Mouse (Mus musculus): Measurements from ENCODE around the gene Diaph3.

Gene Diaph3

GRCm38 (mm10) chr14:87140963-87141486 lies at the start of gene Diaph3:
Gene Diaph3, minus strand, starts transcription at chr14:87141235.
- POLR2A ChIA-PET = interaction anchor here in 2 of 4 experiments (0.6 to 2.3 kb wide), 18 partner anchors 8 to 274 kb away, joined by 3 to 22 read pairs (median 4); no protein-coding TSS in a partner anchor
- CTCF ChIA-PET = no interaction called here

GRCm38 (mm10) chr14:87190685-87191084 lies 49.6 kb upstream of the Diaph3 start:
- ChIA-PET POLR2A (no interaction called here), CTCF (no interaction called here)

- CTCF ChIA-PET = interaction anchor here in 1 of 4 experiments (0.7 kb wide), 1 partner anchor 281 kb away, joined by 3 read pairs; no protein-coding TSS in a partner anchor
- POLR2A ChIA-PET = interaction anchor here in 1 of 4 experiments (1.5 kb wide), 1 partner anchor 14 kb away, joined by 3 read pairs; no protein-coding TSS in a partner anchor
Measured at GRCm38 (mm10) chr14:87171577-87171976, 30.5 kb upstream of the Diaph3 start.

- POLR2A ChIA-PET = no interaction called here
- CTCF ChIA-PET = interaction anchor here in 1 of 4 experiments (0.5 kb wide), 1 partner anchor 374 kb away, joined by 9 read pairs; no protein-coding TSS in a partner anchor
Measured at GRCm38 (mm10) chr14:87169151-87169550, 28.1 kb upstream of the Diaph3 start.

- POLR2A ChIA-PET = interaction anchor here in 1 of 4 experiments (0.7 kb wide), 1 partner anchor 423 kb away, joined by 3 read pairs; no protein-coding TSS in a partner anchor
Measured at GRCm38 (mm10) chr14:87155621-87156238, 14.7 kb upstream of the Diaph3 start.

GRCm38 (mm10) chr14:87149684-87150083 lies 8.6 kb upstream of the Diaph3 start:
- POLR2A ChIA-PET = no interaction called here
- CTCF ChIA-PET = no interaction called here

More at GRCm38 (mm10) chr14:87155621-87156238, 14.7 kb upstream of the Diaph3 start:
- CTCF ChIA-PET = no interaction called here

GRCm38 (mm10) chr14:87146704-87147103 lies 5.7 kb upstream of the Diaph3 start:
- CTCF ChIA-PET = interaction anchor here in 1 of 4 experiments (0.5 kb wide), 1 partner anchor 32 kb away, joined by 3 read pairs; no protein-coding TSS in a partner anchor
- POLR2A ChIA-PET = interaction anchor here in 2 of 4 experiments (0.7 to 1.5 kb wide), 3 partner anchors 15 to 328 kb away, joined by 3 to 4 read pairs (median 3); no protein-coding TSS in a partner anchor

- ChIA-PET CTCF (no interaction called here), POLR2A (interaction anchor here in 2 of 4 experiments (1.1 to 1.5 kb wide), 2 partner anchors 14 to 327 kb away, joined by 3 to 4 read pairs; no protein-coding TSS in a partner anchor)
Measured at GRCm38 (mm10) chr14:87145351-87145750, 4.3 kb upstream of the Diaph3 start.

GRCm38 (mm10) chr14:87141777-87142176 lies 742 bp upstream of the Diaph3 start:
- POLR2A ChIA-PET = interaction anchor here in 2 of 4 experiments (0.6 to 2.3 kb wide), 10 partner anchors 9 to 274 kb away, joined by 3 to 22 read pairs (median 5); no protein-coding TSS in a partner anchor
- CTCF ChIA-PET = no interaction called here

- ChIA-PET POLR2A (interaction anchor here in 2 of 4 experiments (0.6 to 2.3 kb wide), 19 partner anchors 8 to 552 kb away, joined by 3 to 22 read pairs (median 3); no protein-coding TSS in a partner anchor), CTCF (no interaction called here)
Measured at GRCm38 (mm10) chr14:87140327-87140962, 590 bp downstream of the Diaph3 start.

- ChIA-PET CTCF (no interaction called here), POLR2A (interaction anchor here (0.6 to 4.4 kb wide), 7 partner anchors 9 to 88 kb away, joined by 3 to 22 read pairs (median 5); partner anchors contain the start of gene Diaph3 (in 2 of the 4))
Measured at GRCm38 (mm10) chr14:87126076-87126639, 14.9 kb downstream of the Diaph3 start.

- CTCF ChIA-PET = no interaction called here
- POLR2A ChIA-PET = interaction anchor here in 2 of 4 experiments (1.3 to 4.4 kb wide), 5 partner anchors 8 to 37 kb away, joined by 3 to 22 read pairs (median 6); partner anchors contain the start of gene Diaph3 (in 1 of the 2)
Measured at GRCm38 (mm10) chr14:87125492-87125891, 15.5 kb downstream of the Diaph3 start.

- CTCF ChIA-PET = no interaction called here
Measured at GRCm38 (mm10) chr14:87123091-87123490, 17.9 kb downstream of the Diaph3 start.

GRCm38 (mm10) chr14:87121868-87122267 lies 19.2 kb downstream of the Diaph3 start:
- ChIA-PET CTCF (no interaction called here), POLR2A (no interaction called here)

More at GRCm38 (mm10) chr14:87123091-87123490, 17.9 kb downstream of the Diaph3 start:
- POLR2A ChIA-PET = interaction anchor here in 1 of 4 experiments (1.4 to 4.4 kb wide), 2 partner anchors 15 to 17 kb away, joined by 3 to 22 read pairs; partner anchors contain the start of gene Diaph3

- POLR2A ChIA-PET = interaction anchor here in 3 of 4 experiments (0.5 to 1.5 kb wide), 5 partner anchors 19 to 208 kb away, joined by 3 to 5 read pairs (median 4); partner anchors contain the start of gene Diaph3 (in 1 of the 3)
- CTCF ChIA-PET = no interaction called here
Measured at GRCm38 (mm10) chr14:87110634-87111033, 30.4 kb downstream of the Diaph3 start.

GRCm38 (mm10) chr14:87099380-87100088 lies 41.5 kb downstream of the Diaph3 start:
- CTCF ChIA-PET = no interaction called here
- POLR2A ChIA-PET = interaction anchor here in 1 of 4 experiments (0.6 to 1.2 kb wide), 2 partner anchors 11 to 169 kb away, joined by 3 to 4 read pairs; no protein-coding TSS in a partner anchor

- POLR2A ChIA-PET = interaction anchor here in 1 of 4 experiments (1.2 kb wide), 1 partner anchor 9 kb away, joined by 3 read pairs; no protein-coding TSS in a partner anchor
- CTCF ChIA-PET = no interaction called here
Measured at GRCm38 (mm10) chr14:87098093-87098492, 42.9 kb downstream of the Diaph3 start.

GRCm38 (mm10) chr14:87091522-87091921 lies 49.5 kb downstream of the Diaph3 start:
- ChIA-PET CTCF (no interaction called here), POLR2A (interaction anchor here in 1 of 4 experiments (0.8 to 1.6 kb wide), 3 partner anchors 10 to 49 kb away, joined by 3 to 5 read pairs (median 3); partner anchors contain the start of gene Diaph3)

All from embryonic stem cell, embryonic (primary cell).